Mouse (Mus musculus): ENCODE data around the gene Fam114a2.

The Fam114a2 gene

GRCm38 (mm10) chr11:57434153-57434552, 84.3 kb downstream of the Fam114a2 start:
- DNase-seq (ENCODE audit: low spot score): no peak

All from ovary, postnatal 36 days (tissue).